Mouse (Mus musculus) intestine, embryonic 16.5 days (tissue): Measurements from ENCODE around the gene Mettl17. TPM values are rescaled to one million over a fixed set of nuclear protein-coding genes. Genes with fewer than 3 reads are reported as not detected.

Experiments
- ATAC-seq: fragments of 200-750 bp; cut with Nextera tagmentation; 2 replicates; pipeline ENCODE4 v1.8.0; 2017; ENCODE audit warnings: moderate TSS enrichment, moderate library complexity
- H3K27ac ChIP-seq: fragments of 300-500 bp; sonication (generic); 2 replicates; pipeline ENCODE4 v1.5.1; 2014; ENCODE audit warnings: mild to moderate bottlenecking, low read length
- H3K27me3 ChIP-seq: fragments of 300-500 bp; sonication (generic); replicated peaks from 2 replicates; pipeline ENCODE4 v1.6.1; 2014; ENCODE audit warnings: low read length, control low read depth, mixed read lengths; ENCODE audit not compliant: control insufficient read depth, insufficient read depth
- H3K36me3 ChIP-seq: fragments of 300-500 bp; sonication (generic); 2 replicates; pipeline ENCODE4 v1.6.1; 2014; ENCODE audit warnings: low read length, control low read depth; ENCODE audit not compliant: control insufficient read depth, insufficient read depth
- H3K4me1 ChIP-seq: fragments of 300-500 bp; sonication (generic); 2 replicates; pipeline ENCODE4 v1.6.1; 2014; ENCODE audit warnings: low read length, control low read depth, mixed read lengths; ENCODE audit not compliant: control insufficient read depth, insufficient read depth
- H3K4me2 ChIP-seq: fragments of 300-500 bp; sonication (generic); 2 replicates; pipeline ENCODE4 v1.6.1; 2014; ENCODE audit warnings: low read depth, low read length, control low read depth
- H3K4me3 ChIP-seq: fragments of 300-500 bp; sonication (generic); 2 replicates; pipeline ENCODE4 v1.5.1; 2014; ENCODE audit warnings: mild to moderate bottlenecking, low read length
- H3K9ac ChIP-seq: fragments of 300-500 bp; sonication (generic); 2 replicates; pipeline ENCODE4 v1.6.1; 2014; ENCODE audit warnings: low read depth, low read length
- H3K9me3 ChIP-seq: fragments of 300-500 bp; sonication (generic); 2 replicates; pipeline ENCODE4 v1.6.1; 2016; ENCODE audit warnings: low read length, control low read depth; ENCODE audit not compliant: control insufficient read depth
- WGBS: fragments of 180-500 bp; shearing (Covaris S2); extraction: QIAGEN DNeasy Blood & Tissue Kit; methylation state at CpG from one replicate; pipeline ENCODE4 v1.1.7; 2014; 5-methylcytosine and 5-hydroxymethylcytosine counted together
- polyA plus RNA-seq: library from polyadenylated mRNA; unstranded; fragments of >200 nt; fragmentation: Nextera tagmentation; extraction: Ambion mirVana; gene quantifications from 2 replicates; pipeline ENCODE4 v1.2.1, GENCODE M21; 2015

Gene Mettl17
- polyA plus RNA-seq, 1 experiment from 2014 or later = 50.3 TPM

GRCm38 (mm10) chr14:51911301-51911700, 26.7 kb downstream of the Mettl17 start:
- Histone ChIP-seq H3K4me3 (no peak overlapping the region), H3K27me3 (no peaks in the 10 kb centered on the region), H3K9ac (no peak overlapping the region), H3K27ac (no peak overlapping the region), H3K4me1 (peaks cover 9% of the 10 kb centered on the region; the same call in 1 of the 2 replicates), H3K9me3 (no peaks in the 10 kb centered on the region), H3K4me2 (no peak overlapping the region), H3K36me3 (no peaks in the 10 kb centered on the region)
- 84% methylated on average over 10 of the region's 10 CpGs for WGBS
- no peak for ATAC-seq

- H3K4me2 ChIP-seq = peak overlapping the region; percentile 94
- no peaks in the 10 kb centered on the region for H3K36me3 ChIP-seq
- peak; percentile 41 for ATAC-seq
- no peaks in the 10 kb centered on the region for H3K27me3 ChIP-seq
- H3K9me3 ChIP-seq = no peaks in the 10 kb centered on the region
- WGBS = 12% methylated on average over 14 of the region's 14 CpGs
- peaks cover 9% of the 10 kb centered on the region; the same call in 1 of the 2 replicates for H3K4me1 ChIP-seq
- H3K9ac ChIP-seq = peak overlapping the region; percentile 72
- no peak overlapping the region for H3K27ac ChIP-seq
- peak overlapping the region; percentile 64 for H3K4me3 ChIP-seq
Observed at GRCm38 (mm10) chr14:51912391-51913061, 27.9 kb downstream of the Mettl17 start.

DNA sequence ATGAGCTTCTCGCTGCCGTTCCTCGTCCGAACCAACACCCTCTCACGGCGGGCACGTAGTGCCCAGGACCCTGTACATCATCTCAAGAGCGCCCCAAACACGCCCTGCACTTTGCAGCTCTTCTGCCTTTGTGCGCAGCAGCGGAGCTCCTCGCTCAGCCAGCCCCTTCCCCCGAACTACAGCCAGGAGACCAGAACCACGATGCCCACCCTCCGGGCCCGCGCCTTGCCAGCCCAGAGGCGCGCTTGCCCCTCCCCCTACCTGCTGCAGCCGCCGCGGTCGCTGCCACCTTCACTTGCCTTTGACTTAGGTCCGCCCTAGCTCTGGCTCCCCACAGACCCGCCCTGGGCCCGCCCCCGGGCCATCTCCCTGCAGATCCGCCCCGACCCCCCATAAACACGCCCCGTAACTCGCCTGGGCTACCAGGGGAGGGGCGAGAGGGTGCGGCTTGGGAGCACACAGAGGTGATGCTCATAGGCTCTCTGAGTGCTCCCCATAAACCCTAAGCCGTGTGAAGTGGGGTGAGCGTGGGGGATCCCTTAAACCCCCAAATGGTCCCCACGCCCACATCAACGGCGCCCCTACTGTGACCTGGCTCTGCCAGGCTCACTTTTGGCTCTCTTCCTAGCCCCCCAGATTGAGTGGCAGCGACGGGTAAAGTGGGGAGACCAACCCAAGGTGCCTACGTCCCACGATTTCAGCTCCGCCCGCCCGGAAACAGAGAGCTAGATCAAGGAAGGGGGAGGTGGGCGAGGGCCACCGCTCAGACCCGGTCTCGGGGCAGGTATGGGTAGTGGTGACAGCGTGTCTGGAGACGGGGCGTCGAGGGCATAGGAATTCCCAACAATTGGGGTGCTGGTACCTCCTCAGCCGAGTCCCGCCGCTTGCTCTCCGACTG, 28.7 kb downstream of the Mettl17 start:
- Histone ChIP-seq H3K27ac (peak overlapping the region; percentile 58), H3K36me3 (no peaks in the 10 kb centered on the region), H3K4me2 (peak overlapping the region; percentile 94), H3K9me3 (no peaks in the 10 kb centered on the region), H3K27me3 (no peaks in the 10 kb centered on the region), H3K4me1 (peaks cover 9% of the 10 kb centered on the region; the same call in 1 of the 2 replicates), H3K4me3 (peak overlapping the region; percentile 64), H3K9ac (peak overlapping the region; percentile 72)
- ATAC-seq = peak; percentile 93
- under 1% methylated on average over 58 of the region's 58 CpGs for WGBS

- Histone ChIP-seq H3K4me1 (peaks cover 9% of the 10 kb centered on the region; the same call in 1 of the 2 replicates), H3K4me3 (peak within 1 kb of the TSS; percentile 64), H3K9ac (peak within 1 kb of the TSS; percentile 72), H3K4me2 (peak within 1 kb of the TSS; percentile 94), H3K9me3 (no peaks in the 10 kb centered on the region), H3K27ac (peak within 1 kb of the TSS; percentile 58), H3K36me3 (no peaks in the 10 kb centered on the region), H3K27me3 (no peaks in the 10 kb centered on the region)
- 6% methylated on average over 22 of the region's 23 CpGs for WGBS
- ATAC-seq = peak; percentile 68
Observed at GRCm38 (mm10) chr14:51913960-51914762, 29.5 kb downstream of the Mettl17 start, which contains the start of gene Ndrg2. Ndrg2 (minus strand) TSS chr14:51914158.

DNA sequence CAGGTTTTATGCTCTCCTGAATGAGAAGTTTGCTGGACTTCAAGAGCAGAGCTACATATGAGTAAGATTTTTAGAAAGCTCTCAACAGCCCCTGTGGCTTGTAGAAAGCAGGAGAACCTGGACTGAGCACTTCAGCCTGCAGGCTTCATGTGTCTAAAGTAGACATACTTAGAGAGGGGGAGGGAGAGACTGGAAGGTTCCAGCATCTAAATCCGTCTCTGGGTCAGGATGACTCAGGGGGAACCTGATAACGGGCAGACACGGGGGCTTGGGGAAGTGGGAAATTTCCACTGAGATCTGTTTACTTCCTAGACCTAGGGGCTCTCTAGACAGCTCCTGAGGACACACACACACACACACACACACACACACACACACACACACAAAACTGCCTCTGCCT, 30.4 kb downstream of the Mettl17 start:
- WGBS = 13% methylated on average over 3 of the region's 3 CpGs
- no peak overlapping the region for H3K27ac ChIP-seq
- ATAC-seq = no peak

DNA sequence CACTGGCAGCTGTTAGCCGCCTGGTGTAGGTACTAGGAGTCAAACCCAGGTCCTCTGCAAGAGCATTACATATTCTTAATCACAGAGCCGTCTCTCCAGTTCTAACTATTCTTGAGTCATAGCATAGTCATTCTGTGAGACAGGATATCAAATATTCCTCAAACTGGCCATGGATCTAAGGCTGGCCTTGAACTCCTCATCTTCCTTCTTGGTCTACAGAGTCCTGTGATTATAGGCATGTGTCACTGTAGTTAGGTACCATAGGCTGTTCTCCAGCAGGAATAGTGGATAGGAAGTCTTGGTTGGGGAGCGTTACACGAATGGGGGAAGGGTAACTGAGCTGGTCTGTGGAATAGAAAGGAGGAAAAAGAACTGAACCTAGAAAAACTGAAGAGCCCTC, 31.9 kb downstream of the Mettl17 start:
- no peaks in the 10 kb centered on the region for H3K9me3 ChIP-seq
- H3K27me3 ChIP-seq = no peaks in the 10 kb centered on the region
- H3K9ac ChIP-seq = no peak overlapping the region
- 91% methylated on average over 4 of the region's 4 CpGs for WGBS
- no peak overlapping the region for H3K4me2 ChIP-seq
- H3K4me1 ChIP-seq = peaks cover 10% of the 10 kb centered on the region
- no peak overlapping the region for H3K27ac ChIP-seq
- H3K36me3 ChIP-seq = no peaks in the 10 kb centered on the region
- no peak for ATAC-seq
- no peak overlapping the region for H3K4me3 ChIP-seq

More for the DNA sequence above, 30.4 kb downstream of the Mettl17 start:
- Histone ChIP-seq H3K27me3 (no peaks in the 10 kb centered on the region), H3K9me3 (no peaks in the 10 kb centered on the region), H3K36me3 (no peaks in the 10 kb centered on the region), H3K4me2 (no peak overlapping the region), H3K4me1 (peaks cover 9% of the 10 kb centered on the region; the same call in 1 of the 2 replicates), H3K4me3 (no peak overlapping the region), H3K9ac (no peak overlapping the region)

GRCm38 (mm10) chr14:51918125-51918524, 33.5 kb downstream of the Mettl17 start, which contains the start of gene Tppp2:
Tppp2 (plus strand) TSS chr14:51918425.
- Histone ChIP-seq H3K27me3 (no peaks in the 10 kb centered on the region), H3K4me3 (no peak within 1 kb of the TSS), H3K9me3 (no peaks in the 10 kb centered on the region), H3K4me1 (peaks cover 15% of the 10 kb centered on the region), H3K36me3 (no peaks in the 10 kb centered on the region), H3K9ac (no peak within 1 kb of the TSS), H3K27ac (no peak within 1 kb of the TSS), H3K4me2 (no peak within 1 kb of the TSS)
- WGBS = 89% methylated on average over 4 of the region's 4 CpGs
- no peak for ATAC-seq

GRCm38 (mm10) chr14:51918966-51919365, 34.3 kb downstream of the Mettl17 start:
- ATAC-seq = no peak
- WGBS = 83% methylated on average over 4 of the region's 4 CpGs
- Histone ChIP-seq H3K4me3 (no peak overlapping the region), H3K4me2 (no peak overlapping the region), H3K36me3 (no peaks in the 10 kb centered on the region), H3K27me3 (no peaks in the 10 kb centered on the region), H3K9ac (no peak overlapping the region), H3K4me1 (peaks cover 14% of the 10 kb centered on the region), H3K9me3 (no peaks in the 10 kb centered on the region), H3K27ac (no peak overlapping the region)
